Mouse (Mus musculus) limb, embryonic 10.5 days (tissue): Measurements from ENCODE around the gene Eomes. TPM values are rescaled to one million over a fixed set of nuclear protein-coding genes. Genes with fewer than 3 reads are reported as not detected.

Experiments
- DNase-seq: peaks from one replicate; pipeline ENCODE4 v3.0.0-alpha.2; 2017; ENCODE audit warnings: low spot score
- H3K27ac ChIP-seq: fragments of 300-500 bp; sonication (generic); 2 replicates; pipeline ENCODE4 v1.5.1; 2016; ENCODE audit warnings: mild to moderate bottlenecking
- H3K27me3 ChIP-seq: fragments of 300-500 bp; sonication (generic); 2 replicates; pipeline ENCODE4 v1.6.1; 2016; ENCODE audit warnings: low read depth, mild to moderate bottlenecking; ENCODE audit not compliant: poor library complexity, severe bottlenecking
- H3K36me3 ChIP-seq: fragments of 300-500 bp; sonication (generic); 2 replicates; pipeline ENCODE4 v1.6.1; 2016; ENCODE audit warnings: mild to moderate bottlenecking, moderate library complexity
- H3K4me1 ChIP-seq: fragments of 300-500 bp; sonication (generic); 2 replicates; pipeline ENCODE4 v1.6.1; 2016
- H3K4me3 ChIP-seq: fragments of 300-500 bp; sonication (generic); 2 replicates; pipeline ENCODE4 v1.5.1; 2016; ENCODE audit warnings: mild to moderate bottlenecking, moderate library complexity
- H3K9me3 ChIP-seq: fragments of 300-500 bp; sonication (generic); replicated peaks from 2 replicates; pipeline ENCODE4 v1.6.1; 2016; ENCODE audit warnings: mild to moderate bottlenecking
- WGBS: fragments of 180-500 bp; shearing (Covaris S2); methylation state at CpG from one replicate; pipeline ENCODE4 v1.1.7; 2016; 5-methylcytosine and 5-hydroxymethylcytosine counted together
- polyA plus RNA-seq: library from polyadenylated mRNA; unstranded; fragments of >200 nt; fragmentation: Nextera tagmentation; extraction: Ambion mirVana; gene quantifications from 2 replicates; pipeline ENCODE4 v1.2.1, GENCODE M21; 2016

Eomes gene
- polyA plus RNA-seq, 1 experiment from 2014 or later, result 0.05 TPM

DNA sequence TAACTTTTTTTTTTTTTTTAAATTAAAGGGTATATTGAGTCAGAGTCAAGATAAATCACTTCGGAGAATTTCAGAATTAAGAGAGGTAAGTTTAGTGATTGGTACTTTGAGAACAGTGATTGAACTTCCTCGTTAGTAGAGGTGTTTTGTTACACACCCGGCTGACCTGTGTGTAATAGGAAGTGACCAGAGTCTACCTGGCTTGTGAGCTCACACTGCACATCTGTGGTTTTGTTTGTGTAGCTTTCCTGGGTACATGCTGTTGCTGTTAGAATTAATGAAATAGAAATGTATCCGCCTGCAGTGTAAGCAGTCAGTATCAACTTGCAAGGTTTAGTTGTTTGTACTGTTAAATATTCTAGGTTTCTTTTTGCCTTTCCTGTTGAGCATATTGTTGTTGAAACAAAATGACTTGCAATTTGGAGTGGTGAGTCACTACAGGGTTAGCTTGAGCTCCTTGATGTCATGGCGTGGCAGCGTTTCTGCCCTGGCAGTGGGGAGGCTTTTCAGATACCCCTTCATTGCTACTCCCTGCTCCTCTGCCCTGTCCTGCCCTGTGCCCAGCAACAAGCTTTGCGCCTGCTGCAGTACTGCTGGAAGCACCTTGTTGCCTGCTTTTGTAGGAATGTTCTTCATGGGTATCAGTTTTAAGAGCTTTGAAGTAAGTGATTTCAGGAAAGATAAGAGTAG lies 54.6 kb downstream of the Eomes start:
- 92% methylated on average over 7 of the region's 7 CpGs for WGBS

More for the DNA sequence above, 54.6 kb downstream of the Eomes start:
- Histone ChIP-seq H3K4me3 (no peak overlapping the region), H3K36me3 (peaks cover 97% of the 10 kb centered on the region), H3K27ac (no peak overlapping the region), H3K4me1 (no peaks in the 10 kb centered on the region), H3K27me3 (no peaks in the 10 kb centered on the region), H3K9me3 (no peaks in the 10 kb centered on the region)
- no peak for DNase-seq

Other genes starting within 250 kb of the Eomes start
- gene Golga4, start 28.1 kb downstream of the Eomes start, polyA plus RNA-seq, result 36.8 and 49.6 TPM in 2 replicates
- 8.8 and 9.3 TPM in 2 replicates for gene Itga9, start 128.5 kb downstream of the Eomes start, polyA plus RNA-seq